Mouse (Mus musculus) embryonic facial prominence, embryonic 14.5 days (tissue): ENCODE measurements around the gene Poln. TPM values are rescaled to one million over a fixed set of nuclear protein-coding genes. Genes with fewer than 3 reads are reported as not detected.

Experiments used
- ATAC-seq: fragments of 200-750 bp; cut with Nextera tagmentation; 2 replicates; pipeline ENCODE4 v1.8.0; 2017; ENCODE audit warnings: low read depth, moderate number of reproducible peaks, moderate TSS enrichment
- DNase-seq: peaks from one replicate; pipeline ENCODE4 v3.0.0-alpha.2; 2015; ENCODE audit warnings: low spot score
- H3K27ac ChIP-seq: fragments of 300-500 bp; sonication (generic); replicated peaks from 2 replicates; pipeline ENCODE4 v1.5.1; 2014; ENCODE audit warnings: low read depth, mild to moderate bottlenecking, low read length, moderate library complexity
- H3K27me3 ChIP-seq: fragments of 300-500 bp; sonication (generic); replicated peaks from 2 replicates; pipeline ENCODE4 v1.6.1; 2014; ENCODE audit warnings: low read length; ENCODE audit not compliant: control insufficient read depth, insufficient read depth
- H3K36me3 ChIP-seq: fragments of 300-500 bp; sonication (generic); 2 replicates; pipeline ENCODE4 v1.6.1; 2014; ENCODE audit warnings: low read length, mixed read lengths; ENCODE audit not compliant: control insufficient read depth, insufficient read depth
- H3K4me1 ChIP-seq: fragments of 300-500 bp; sonication (generic); 2 replicates; pipeline ENCODE4 v1.6.1; 2014; ENCODE audit warnings: antibody characterized with exemption, low read length; ENCODE audit not compliant: control insufficient read depth, insufficient read depth
- H3K4me2 ChIP-seq: fragments of 300-500 bp; sonication (generic); 2 replicates; pipeline ENCODE4 v1.6.1; 2014; ENCODE audit warnings: low read depth, mild to moderate bottlenecking, low read length, moderate library complexity, mixed read lengths
- H3K4me3 ChIP-seq: fragments of 300-500 bp; sonication (generic); 2 replicates; pipeline ENCODE4 v1.5.1; 2014; ENCODE audit warnings: low read depth, mild to moderate bottlenecking, low read length
- H3K9ac ChIP-seq: fragments of 300-500 bp; sonication (generic); 2 replicates; pipeline ENCODE4 v1.6.1; 2014; ENCODE audit warnings: low read depth, mild to moderate bottlenecking, low read length, moderate library complexity, mixed read lengths
- H3K9me3 ChIP-seq: fragments of 300-500 bp; sonication (generic); 2 replicates; pipeline ENCODE4 v1.6.1; 2016; ENCODE audit warnings: low read length; ENCODE audit not compliant: control insufficient read depth
- WGBS: fragments of 180-500 bp; shearing (Covaris S2); extraction: QIAGEN DNeasy Blood & Tissue Kit; methylation state at CpG from one replicate; pipeline ENCODE4 v1.1.7; 2014; 5-methylcytosine and 5-hydroxymethylcytosine counted together
- polyA plus RNA-seq: library from polyadenylated mRNA; unstranded; fragments of >200 nt; fragmentation: Nextera tagmentation; extraction: Ambion mirVana; gene quantifications from 2 replicates; pipeline ENCODE4 v1.2.1, GENCODE M21; 2014

Poln gene
- polyA plus RNA-seq, 1 experiment from 2014 or later: 1.9 TPM

GRCm38 (mm10) chr5:34204911-34205310 lies 35.7 kb upstream of the Poln start:
- no peak for ATAC-seq
- Histone ChIP-seq H3K4me2 (no peak overlapping the region), H3K4me1 (no peaks in the 10 kb centered on the region), H3K9me3 (no peaks in the 10 kb centered on the region), H3K4me3 (no peak overlapping the region), H3K36me3 (no peaks in the 10 kb centered on the region), H3K9ac (no peak overlapping the region), H3K27me3 (no peaks in the 10 kb centered on the region), H3K27ac (no peak overlapping the region)
- 93% methylated on average over 2 of the region's 2 CpGs for WGBS
- no peak for DNase-seq

DNA sequence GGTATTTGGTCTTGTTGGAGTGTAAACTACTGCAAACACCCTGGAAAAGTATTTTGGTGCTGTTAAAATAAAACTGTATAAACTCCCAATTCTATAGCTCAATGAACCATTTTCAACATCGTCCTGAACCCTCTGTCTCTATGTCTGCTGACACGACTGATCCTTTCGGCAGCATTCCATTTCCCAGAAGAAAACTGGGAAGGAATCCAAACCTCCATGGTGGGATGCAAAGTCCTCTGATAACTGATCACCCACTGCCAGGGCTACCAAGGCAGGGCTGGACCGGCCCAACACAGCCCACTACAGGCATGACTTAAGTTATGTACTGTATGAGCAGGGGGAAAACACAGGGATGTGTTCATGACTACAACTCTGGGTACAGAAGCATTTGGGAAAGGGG lies 32.8 kb upstream of the Poln start:
- H3K4me3 ChIP-seq: no peak overlapping the region
- H3K36me3 ChIP-seq: no peaks in the 10 kb centered on the region
- H3K27me3 ChIP-seq: no peaks in the 10 kb centered on the region
- no peaks in the 10 kb centered on the region for H3K4me1 ChIP-seq
- WGBS: 79% methylated on average over 4 of the region's 4 CpGs
- no peak overlapping the region for H3K27ac ChIP-seq
- DNase-seq (no peak), ATAC-seq (no peak)
- H3K9ac ChIP-seq: no peak overlapping the region
- H3K4me2 ChIP-seq: no peak overlapping the region
- H3K9me3 ChIP-seq: no peaks in the 10 kb centered on the region

GRCm38 (mm10) chr5:34201396-34201795 lies 32.1 kb upstream of the Poln start:
- Histone ChIP-seq H3K4me1 (no peaks in the 10 kb centered on the region), H3K27ac (no peak overlapping the region), H3K36me3 (no peaks in the 10 kb centered on the region), H3K9me3 (no peaks in the 10 kb centered on the region), H3K9ac (no peak overlapping the region), H3K4me2 (no peak overlapping the region), H3K27me3 (no peaks in the 10 kb centered on the region), H3K4me3 (no peak overlapping the region)
- DNase-seq (peak; percentile 53), ATAC-seq (no peak)
- 71% methylated on average over 2 of the region's 2 CpGs for WGBS

DNA sequence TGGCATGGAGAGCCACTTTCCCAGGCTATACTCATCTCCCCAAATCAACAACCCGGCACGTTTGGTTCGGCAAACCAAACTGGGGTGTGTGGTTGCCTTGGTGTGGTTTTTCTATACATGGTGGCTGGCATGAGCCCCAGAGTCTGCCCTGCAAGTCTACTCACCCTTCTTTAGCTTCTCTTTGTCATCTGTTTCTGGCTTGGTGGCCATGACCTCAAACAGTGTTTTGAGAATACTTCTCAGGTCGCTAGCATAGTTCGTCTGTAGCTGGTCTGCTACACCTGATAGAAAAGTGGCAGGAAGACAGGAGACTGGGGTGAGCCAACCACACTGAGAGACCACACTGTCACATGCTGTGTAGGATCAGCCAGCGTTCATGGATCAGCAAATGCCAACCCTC lies 29.4 kb upstream of the Poln start:
- DNase-seq (no peak), ATAC-seq (no peak)
- H3K4me2 ChIP-seq: no peak overlapping the region
- no peaks in the 10 kb centered on the region for H3K9me3 ChIP-seq
- H3K36me3 ChIP-seq: no peaks in the 10 kb centered on the region
- no peaks in the 10 kb centered on the region for H3K4me1 ChIP-seq
- WGBS: 80% methylated on average over 6 of the region's 6 CpGs
- no peak overlapping the region for H3K9ac ChIP-seq
- H3K27me3 ChIP-seq: no peaks in the 10 kb centered on the region
- H3K4me3 ChIP-seq: no peak overlapping the region
- H3K27ac ChIP-seq: no peak overlapping the region

GRCm38 (mm10) chr5:34197243-34197642 lies 28.0 kb upstream of the Poln start:
- 83% methylated on average over 4 of the region's 4 CpGs for WGBS
- no peaks in the 10 kb centered on the region for H3K36me3 ChIP-seq
- DNase-seq (no peak), ATAC-seq (no peak)
- H3K9ac ChIP-seq: no peak overlapping the region
- no peak overlapping the region for H3K4me2 ChIP-seq
- H3K27ac ChIP-seq: no peak overlapping the region
- no peaks in the 10 kb centered on the region for H3K9me3 ChIP-seq
- H3K4me1 ChIP-seq: no peaks in the 10 kb centered on the region
- H3K4me3 ChIP-seq: no peak overlapping the region
- H3K27me3 ChIP-seq: no peaks in the 10 kb centered on the region

DNA sequence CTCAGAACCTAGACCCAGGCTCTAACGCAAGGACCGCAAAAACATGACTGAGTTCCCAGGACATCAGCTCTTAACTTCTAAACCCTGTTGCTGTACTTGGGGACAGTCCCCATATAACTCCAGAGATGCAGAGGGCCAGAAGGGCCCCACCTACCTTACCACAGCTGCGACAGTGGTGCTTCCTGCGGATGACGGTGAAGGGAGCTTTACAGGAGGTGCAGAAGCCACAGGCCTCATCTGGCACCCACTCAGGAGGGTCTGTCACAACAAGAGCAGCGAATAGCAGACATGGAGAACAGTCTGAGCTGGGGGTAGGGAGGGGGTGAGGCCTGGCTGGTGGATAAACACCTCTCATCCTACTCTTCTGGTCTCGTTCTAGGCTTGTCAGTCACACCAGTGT lies 27.2 kb upstream of the Poln start:
- 75% methylated on average over 7 of the region's 7 CpGs for WGBS
- H3K4me3 ChIP-seq: no peak overlapping the region
- no peak overlapping the region for H3K9ac ChIP-seq
- no peaks in the 10 kb centered on the region for H3K36me3 ChIP-seq
- no peaks in the 10 kb centered on the region for H3K27me3 ChIP-seq
- no peak overlapping the region for H3K4me2 ChIP-seq
- no peaks in the 10 kb centered on the region for H3K9me3 ChIP-seq
- ATAC-seq: no peak
- H3K27ac ChIP-seq: no peak overlapping the region
- no peaks in the 10 kb centered on the region for H3K4me1 ChIP-seq
- DNase-seq: no peak

DNA sequence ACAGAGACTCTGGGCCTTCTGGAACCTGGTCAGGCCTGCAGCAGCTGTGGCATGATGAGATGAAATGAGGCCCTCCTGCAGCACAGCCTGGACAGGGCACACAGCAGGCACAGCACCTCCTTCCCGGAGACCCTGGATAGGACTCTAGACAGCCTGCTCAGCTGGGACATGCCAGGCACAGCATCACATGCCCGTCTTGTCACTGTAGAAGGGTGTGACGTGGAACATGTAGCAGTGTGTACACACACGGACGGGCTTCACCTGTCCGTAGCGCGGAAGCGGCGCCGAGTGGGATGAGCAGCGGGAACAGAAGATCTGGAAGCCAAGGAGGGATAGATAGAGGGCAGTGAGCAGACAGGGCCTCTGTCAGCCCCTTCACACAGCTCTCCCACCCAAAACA lies 26.5 kb upstream of the Poln start:
- no peak overlapping the region for H3K27ac ChIP-seq
- H3K4me1 ChIP-seq: no peaks in the 10 kb centered on the region
- H3K36me3 ChIP-seq: no peaks in the 10 kb centered on the region
- H3K27me3 ChIP-seq: no peaks in the 10 kb centered on the region
- DNase-seq (no peak), ATAC-seq (no peak)
- WGBS: 92% methylated on average over 12 of the region's 12 CpGs
- H3K9me3 ChIP-seq: no peaks in the 10 kb centered on the region
- H3K9ac ChIP-seq: no peak overlapping the region
- no peak overlapping the region for H3K4me2 ChIP-seq
- no peak overlapping the region for H3K4me3 ChIP-seq

- DNase-seq: no peak
- WGBS: 73% methylated on average over 6 of the region's 6 CpGs
- Histone ChIP-seq H3K9ac (no peak overlapping the region), H3K9me3 (no peaks in the 10 kb centered on the region), H3K27ac (no peak overlapping the region), H3K36me3 (no peaks in the 10 kb centered on the region), H3K4me2 (no peak overlapping the region), H3K27me3 (no peaks in the 10 kb centered on the region), H3K4me3 (no peak overlapping the region), H3K4me1 (no peaks in the 10 kb centered on the region)
- ATAC-seq: no peak
Observed at GRCm38 (mm10) chr5:34194975-34195662, 25.9 kb upstream of the Poln start.

DNA sequence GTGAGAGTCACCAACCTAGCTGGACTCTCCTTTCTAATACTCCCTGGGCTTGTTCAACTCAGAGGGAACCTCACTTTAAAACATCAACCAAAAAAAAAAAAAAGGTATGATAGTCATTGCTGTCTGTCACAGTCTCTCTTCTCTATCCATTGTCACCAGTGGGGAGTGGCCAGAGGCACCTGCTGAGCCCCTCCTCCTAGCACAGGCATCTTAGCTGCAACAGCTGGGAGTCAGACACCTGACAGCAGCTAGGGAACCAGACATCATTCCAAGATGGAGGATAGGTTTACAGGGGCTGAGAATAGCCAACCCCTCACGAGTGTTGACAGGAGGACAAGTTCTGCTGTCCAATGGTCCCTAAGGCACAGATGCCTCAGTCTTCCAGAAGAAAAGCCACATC lies 25.2 kb upstream of the Poln start:
- H3K27ac ChIP-seq: no peak overlapping the region
- H3K4me2 ChIP-seq: no peak overlapping the region
- DNase-seq (no peak), ATAC-seq (no peak)
- H3K4me3 ChIP-seq: no peak overlapping the region
- H3K27me3 ChIP-seq: no peaks in the 10 kb centered on the region
- no peaks in the 10 kb centered on the region for H3K4me1 ChIP-seq
- no peak overlapping the region for H3K9ac ChIP-seq
- H3K9me3 ChIP-seq: no peaks in the 10 kb centered on the region
- WGBS: 18% methylated on average over 1 of the region's 1 CpGs
- H3K36me3 ChIP-seq: no peaks in the 10 kb centered on the region
